Mouse (Mus musculus) heart, postnatal 0 days (tissue): ENCODE data around the gene Fam131b.

ENCODE experiments used
- CTCF ChIP-seq: IDR thresholded peaks from 2 replicates; pipeline ENCODE4 v1.5.1; 2016; ENCODE audit warnings: antibody characterized with exemption, control low read depth, low read depth
- EP300 ChIP-seq: IDR thresholded peaks from 2 replicates; pipeline ENCODE4 v1.6.1; 2016; ENCODE audit warnings: antibody characterized with exemption, low read depth

- TF ChIP-seq CTCF (no peak), EP300 (no peak)
These were observed 48.0 kb upstream of the Fam131b start for GRCm38 (mm10) chr6:42372421-42372815.
